In genomic region chr13:54304251-54304650, GRCm38 (mm10) we compare ENCODE assay signal across 8 mouse cellular contexts.
DNase-seq lines count a peak whose midpoint lies in the region; ATAC-seq and TF ChIP-seq lines count a peak whose summit lies in the region.

No protein-coding gene starts in this region.

- H3K9ac ChIP-seq in lung, postnatal 0 days (replicated peaks; ENCODE audit: low read depth), result no peak overlapping the region
- no peak overlapping the region for H3K9ac ChIP-seq in limb, embryonic 14.5 days (ENCODE audit: low read depth, low read length, severe bottlenecking)
- H3K9ac ChIP-seq in liver, postnatal 0 days (replicated peaks), result no peak overlapping the region

- H3K4me3 ChIP-seq in lung, postnatal 0 days (ENCODE audit: low read depth, low read length), result no peak overlapping the region
- H3K4me3 ChIP-seq in limb, embryonic 14.5 days (replicated peaks; ENCODE audit: low read length), result no peak overlapping the region
- H3K4me3 ChIP-seq in liver, postnatal 0 days (ENCODE audit: low read depth, low read length), result no peak overlapping the region

- no peaks in the 10 kb centered on the region for H3K27me3 ChIP-seq in lung, postnatal 0 days (replicated peaks; ENCODE audit: insufficient read depth, low read length)
- H3K27me3 ChIP-seq in limb, embryonic 14.5 days (ENCODE audit: control insufficient read depth, insufficient read depth, low read length), result no peaks in the 10 kb centered on the region
- H3K27me3 ChIP-seq in liver, postnatal 0 days (ENCODE audit: insufficient read depth, low read length), result peaks cover 32% of the 10 kb centered on the region

- no peak overlapping the region for H3K27ac ChIP-seq in lung, postnatal 0 days (ENCODE audit: low read length)
- no peak overlapping the region for H3K27ac ChIP-seq in limb, embryonic 14.5 days (replicated peaks; ENCODE audit: low read depth, low read length)
- H3K27ac ChIP-seq in liver, postnatal 0 days (ENCODE audit: low read depth), result no peak overlapping the region

- 34% methylated on average over 5 of the region's 5 CpGs for WGBS in lung, postnatal 0 days
- 50% methylated on average over 5 of the region's 5 CpGs for WGBS in limb, embryonic 14.5 days
- WGBS in liver, postnatal 0 days (ENCODE audit: insufficient replicate concordance), result 71% methylated on average over 5 of the region's 5 CpGs

- peak; percentile 61 for DNase-seq in cerebellum, adult 9-10 months
- no peak for DNase-seq in cerebellum, postnatal 36 days
- DNase-seq in lung, postnatal 0 days (ENCODE audit: low spot score), result no peak
- DNase-seq in lung, adult 18-20 months, result no peak
- DNase-seq in limb, embryonic 14.5 days (ENCODE audit: low spot score), result no peak
- no peak for DNase-seq in ovary, adult 18-20 months (ENCODE audit: low spot score)
- no peak for DNase-seq in adrenal gland, postnatal 25 days
- DNase-seq in liver, postnatal 0 days, result no peak

- ATAC-seq in lung, postnatal 0 days, result no peak
- ATAC-seq in limb, embryonic 14.5 days (ENCODE audit: low FRiP score, low read depth), result no peak
- no peak for ATAC-seq in liver, postnatal 0 days

- TF ChIP-seq POLR2A in limb, embryonic 14.5 days (IDR thresholded peaks at IDR 0.05; ENCODE audit: borderline replicate concordance, extremely low read depth, insufficient read depth, insufficient read length), result no peak

- TF ChIP-seq CTCF in lung, postnatal 0 days (IDR thresholded peaks at IDR 0.05), result no peak
- no peak for TF ChIP-seq CTCF in liver, postnatal 0 days (IDR thresholded peaks at IDR 0.05; ENCODE audit: low read depth)

- peak overlapping the region; percentile 88; the same call in 1 of the 2 replicates for H3K4me2 ChIP-seq in lung, postnatal 0 days (replicated peaks; ENCODE audit: low read depth, low read length)
- peak overlapping the region; percentile 97; the same call in 1 of the 2 replicates for H3K4me2 ChIP-seq in limb, embryonic 14.5 days (replicated peaks; ENCODE audit: low read depth, low read length, severe bottlenecking)
- no peak overlapping the region for H3K4me2 ChIP-seq in liver, postnatal 0 days (ENCODE audit: low read depth, low read length)

- no peaks in the 10 kb centered on the region for H3K9me3 ChIP-seq in lung, postnatal 0 days (ENCODE audit: low read length)
- H3K9me3 ChIP-seq in limb, embryonic 14.5 days (ENCODE audit: control insufficient read depth, low read length), result no peaks in the 10 kb centered on the region
- no peaks in the 10 kb centered on the region for H3K9me3 ChIP-seq in liver, postnatal 0 days (ENCODE audit: low read length)

- no peak for TF ChIP-seq EP300 in lung, postnatal 0 days (IDR thresholded peaks at IDR 0.05)
- no peak for TF ChIP-seq EP300 in liver, postnatal 0 days (IDR thresholded peaks at IDR 0.05; ENCODE audit: low read depth)

- peaks cover 8% of the 10 kb centered on the region; the same call in 1 of the 2 replicates for H3K4me1 ChIP-seq in lung, postnatal 0 days (ENCODE audit: insufficient read depth, low read depth, low read length)
- peaks cover 24% of the 10 kb centered on the region for H3K4me1 ChIP-seq in limb, embryonic 14.5 days (ENCODE audit: control insufficient read depth, insufficient read depth, low read length)
- peaks cover 3% of the 10 kb centered on the region; the same call in 1 of the 2 replicates for H3K4me1 ChIP-seq in liver, postnatal 0 days (ENCODE audit: insufficient read depth)

- no peaks in the 10 kb centered on the region for H3K36me3 ChIP-seq in lung, postnatal 0 days (ENCODE audit: insufficient read depth, low read length)
- H3K36me3 ChIP-seq in limb, embryonic 14.5 days (ENCODE audit: control insufficient read depth, insufficient read depth, low read length), result no peaks in the 10 kb centered on the region
- no peaks in the 10 kb centered on the region for H3K36me3 ChIP-seq in liver, postnatal 0 days (replicated peaks; ENCODE audit: insufficient read depth, low read length)
